In the genomic region with DNA sequence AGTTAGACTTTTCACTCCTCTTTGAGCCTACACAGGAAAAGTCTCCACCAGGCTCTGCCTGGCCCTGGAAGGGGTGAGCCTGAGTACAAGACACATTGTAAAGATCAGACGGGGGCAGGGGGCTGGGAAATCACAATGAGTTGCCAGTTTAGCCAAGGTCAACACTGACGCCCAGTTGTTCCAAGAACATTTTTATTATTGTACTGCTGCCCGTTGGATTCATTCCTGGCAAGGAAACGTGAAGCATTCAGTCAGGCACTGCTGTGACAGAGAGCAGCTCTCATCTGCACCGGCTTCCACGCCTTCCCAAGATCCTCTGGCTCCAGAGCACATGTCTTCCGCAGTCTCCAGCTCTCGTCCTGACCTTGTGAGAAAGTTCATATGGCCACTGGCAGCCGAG, we compare ENCODE assay signal across 9 mouse cellular contexts. TPM values are rescaled to one million over a fixed set of nuclear protein-coding genes. Genes with fewer than 3 reads are reported as not detected.
DNase-seq lines count a peak whose midpoint lies in the region; TF ChIP-seq lines count a peak whose summit lies in the region.
"Had no signal": no experiment of that assay in that cellular context is flagged by ENCODE, and none has a peak within 500 bp of the region (broad histone marks: within the 10 kb centered on the region; RNA-seq: fewer than 3 reads in every experiment).

No protein-coding gene starts in this region.

- intact Hi-C loops in left cerebral cortex, postnatal 4 days (cut with DNase I) = no loop called here

- no peak for TF ChIP-seq POLR2A in embryonic fibroblast, embryonic 13.5 days (IDR thresholded peaks at IDR 0.05; ENCODE audit: low read depth, low read length)

- peaks cover 2% of the 10 kb centered on the region; the same call in 1 of the 2 replicates for H3K4me1 ChIP-seq in embryonic fibroblast, embryonic 13.5 days (ENCODE audit: control insufficient read depth, insufficient read depth, low read length)

- TF ChIP-seq CTCF in embryonic fibroblast, embryonic 13.5 days (IDR thresholded peaks at IDR 0.05; ENCODE audit: borderline replicate concordance, insufficient read depth, low read length) = no peak

- H3K27ac ChIP-seq in embryonic fibroblast, embryonic 13.5 days (ENCODE audit: insufficient read depth, low read length) = 0 out of 2 replicates have a peak overlapping the region, but pooled peaks have one; percentile 30

- H3K4me3 ChIP-seq in embryonic fibroblast, embryonic 13.5 days (ENCODE audit: insufficient read depth, low read length) = no peak overlapping the region

- DNase-seq in heart, adult 8-10 months (ENCODE audit: low spot score) = peak; percentile 86
- DNase-seq in kidney, adult 9 months = peak; percentile 66
- peak; percentile 79 for DNase-seq in skeletal muscle tissue, adult 2 months (ENCODE audit: low read depth, low spot score)
- DNase-seq in left cerebral cortex, postnatal 4 days = no peak
- DNase-seq in layer of hippocampus, adult 9-10 months (ENCODE audit: low spot score) = no peak
- DNase-seq in embryo, embryonic 9.5 days (ENCODE audit: extremely low spot score) = no peak

RNA-seq across cellular contexts. Expression of gene Mgp, which starts 12.2 kb away (rescaled TPM):
- polyA plus RNA-seq in embryonic fibroblast, embryonic 13.5 days (2011; ENCODE audit: insufficient read length, low read depth, missing spikeins) = 2,420 and 2,717 TPM in 2 replicates
- total RNA-seq in heart, adult 8-10 months (2022) = 100 to 1,000 TPM; 260 to 429 (median 309) TPM
- 10 to 100 TPM; 16.3 to 19.2 TPM for total RNA-seq in left cerebral cortex, postnatal 4 days (2021)
- total RNA-seq: hematopoietic stem cell, adult 5-6 weeks had no signal

RNA-seq across cellular contexts. Expression of gene Art4, which starts 30.3 kb away (rescaled TPM):
- not detected in 2 replicates for polyA plus RNA-seq in embryonic fibroblast, embryonic 13.5 days (2011; ENCODE audit: insufficient read length, low read depth, missing spikeins)
- 10 to 100 TPM; 17.9 to 24.4 (median 22.7) TPM for total RNA-seq in heart, adult 8-10 months (2022)
- not detected for total RNA-seq in left cerebral cortex, postnatal 4 days (2021)

RNA-seq across cellular contexts. Expression of gene Erp27, which starts 34.1 kb away (rescaled TPM):
- polyA plus RNA-seq in embryonic fibroblast, embryonic 13.5 days (2011; ENCODE audit: insufficient read length, low read depth, missing spikeins) = 1.7 and 1.9 TPM in 2 replicates
- under 1 TPM in 2 of 4 experiments, not detected in 2; 0.44 to 0.57 TPM for total RNA-seq in heart, adult 8-10 months (2022)
- total RNA-seq in left cerebral cortex, postnatal 4 days (2021) = under 1 TPM; 0.56 to 0.64 TPM
- total RNA-seq: hematopoietic stem cell, adult 5-6 weeks had no signal

RNA-seq across cellular contexts. Expression of gene Pde6h, which starts 35.8 kb away (rescaled TPM):
- polyA plus RNA-seq in embryonic fibroblast, embryonic 13.5 days (2011; ENCODE audit: insufficient read length, low read depth, missing spikeins) = 1.4 TPM in 1 of 2 replicates, not detected in the other
- total RNA-seq in heart, adult 8-10 months (2022) = under 1 TPM in 1 of 4 experiments, not detected in 3; 0.81 TPM
- total RNA-seq in left cerebral cortex, postnatal 4 days (2021) = 1 to 10 TPM in 1 of 2 experiments, under 1 TPM in 1; 0.50 to 1.0 TPM
- total RNA-seq: hematopoietic stem cell, adult 5-6 weeks had no signal
- polyA plus RNA-seq: liver, embryonic 16.5 days had no signal

RNA-seq across cellular contexts. Expression of gene Smco3, which starts 52.6 kb away (rescaled TPM):
- not detected in 2 replicates for polyA plus RNA-seq in embryonic fibroblast, embryonic 13.5 days (2011; ENCODE audit: insufficient read length, low read depth, missing spikeins)
- not detected for total RNA-seq in heart, adult 8-10 months (2022)
- total RNA-seq in left cerebral cortex, postnatal 4 days (2021) = 1 to 10 TPM; 2.3 to 3.2 TPM
- total RNA-seq: hematopoietic stem cell, adult 5-6 weeks had no signal
- polyA plus RNA-seq: liver, embryonic 16.5 days had no signal

Comparison
In these comparisons a context has a peak if more than half of its experiments do, and no peak if none do; other contexts are left out.
1. DNase-seq: peak in heart, adult 8-10 months (single experiment), kidney, adult 9 months (single experiment) and skeletal muscle tissue, adult 2 months (single experiment); none in left cerebral cortex, postnatal 4 days (single experiment), layer of hippocampus, adult 9-10 months (single experiment) and embryo, embryonic 9.5 days (single experiment).
2. RNA of gene Mgp, which starts 12.2 kb away (total RNA-seq): 260 to 429 TPM in heart, adult 8-10 months; 16.3 to 19.2 TPM in left cerebral cortex, postnatal 4 days; every median in the first group is over 10 times any median in the second.
3. RNA of gene Art4, which starts 30.3 kb away (total RNA-seq): 17.9 to 24.4 TPM in heart, adult 8-10 months; not detected in left cerebral cortex, postnatal 4 days; every median in the first group is over 10 times any median in the second.